Mouse (Mus musculus) neural tube, embryonic 11.5 days (tissue): ENCODE results near the gene Krt77. TPM values are rescaled to one million over a fixed set of nuclear protein-coding genes. Genes with fewer than 3 reads are reported as not detected.

Experiments used
- ATAC-seq: fragments of 200-750 bp; cut with Nextera tagmentation; 2 replicates; pipeline ENCODE4 v1.8.0; 2017; ENCODE audit warnings: moderate number of reproducible peaks, mild to moderate bottlenecking, moderate TSS enrichment, moderate library complexity; ENCODE audit not compliant: insufficient read depth, low FRiP score, low TSS enrichment
- DNase-seq: peaks from one replicate; pipeline ENCODE4 v3.0.0-alpha.2; 2015; ENCODE audit warnings: low spot score
- H3K27ac ChIP-seq: fragments of 300-500 bp; sonication (generic); 2 replicates; pipeline ENCODE4 v1.5.1; 2014; ENCODE audit warnings: low read depth, mild to moderate bottlenecking, low read length
- H3K27me3 ChIP-seq: fragments of 300-500 bp; sonication (generic); 2 replicates; pipeline ENCODE4 v1.6.1; 2014; ENCODE audit warnings: mild to moderate bottlenecking, low read length, mixed read lengths; ENCODE audit not compliant: control insufficient read depth, insufficient read depth
- H3K36me3 ChIP-seq: fragments of 300-500 bp; sonication (generic); 2 replicates; pipeline ENCODE4 v1.6.1; 2014; ENCODE audit warnings: mild to moderate bottlenecking, low read length, moderate library complexity, mixed read lengths; ENCODE audit not compliant: control insufficient read depth, insufficient read depth
- H3K4me1 ChIP-seq: fragments of 300-500 bp; sonication (generic); 2 replicates; pipeline ENCODE4 v1.6.1; 2014; ENCODE audit warnings: low read length, mixed read lengths; ENCODE audit not compliant: control insufficient read depth, insufficient read depth
- H3K4me2 ChIP-seq: fragments of 300-500 bp; sonication (generic); 2 replicates; pipeline ENCODE4 v1.6.1; 2014; ENCODE audit warnings: low read depth, mild to moderate bottlenecking, moderate library complexity
- H3K4me3 ChIP-seq: fragments of 300-500 bp; sonication (generic); 2 replicates; pipeline ENCODE4 v1.5.1; 2014; ENCODE audit warnings: low read depth, low read length
- H3K9ac ChIP-seq: fragments of 300-500 bp; sonication (generic); 2 replicates; pipeline ENCODE4 v1.6.1; 2014; ENCODE audit warnings: mild to moderate bottlenecking, low read length
- H3K9me3 ChIP-seq: fragments of 300-500 bp; sonication (generic); 2 replicates; pipeline ENCODE4 v1.6.1; 2016; ENCODE audit warnings: low read length; ENCODE audit not compliant: control insufficient read depth
- WGBS: fragments of 180-500 bp; shearing (Covaris S2); extraction: QIAGEN DNeasy Blood & Tissue Kit; methylation state at CpG from one replicate; pipeline ENCODE4 v1.1.7; 2014; 5-methylcytosine and 5-hydroxymethylcytosine counted together
- polyA plus RNA-seq: library from polyadenylated mRNA; unstranded; fragments of >200 nt; fragmentation: Nextera tagmentation; extraction: Ambion mirVana; gene quantifications from 2 replicates; pipeline ENCODE4 v1.2.1, GENCODE M21; 2014

Krt77 gene
- polyA plus RNA-seq, 1 experiment from 2014 or later, result not detected

- H3K27ac ChIP-seq, result no peak overlapping the region
- 50% methylated on average over 4 of the region's 4 CpGs for whole genome bisulfite sequencing
- no peak overlapping the region for H3K4me3 ChIP-seq
- H3K27me3 ChIP-seq, result no peaks in the 10 kb centered on the region
- H3K4me2 ChIP-seq, result no peak overlapping the region
- no peaks in the 10 kb centered on the region for H3K9me3 ChIP-seq
- no peaks in the 10 kb centered on the region for H3K36me3 ChIP-seq
- H3K4me1 ChIP-seq, result no peaks in the 10 kb centered on the region
- H3K9ac ChIP-seq, result no peak overlapping the region
- ATAC-seq, result no peak
- no peak for DNase-seq
These were observed 3.7 kb upstream of the Krt77 start for GRCm38 (mm10) chr15:101873231-101873630.

GRCm38 (mm10) chr15:101866754-101867153, 2.8 kb downstream of the Krt77 start:
- no peaks in the 10 kb centered on the region for H3K9me3 ChIP-seq
- no peaks in the 10 kb centered on the region for H3K4me1 ChIP-seq
- no peak for DNase-seq
- H3K9ac ChIP-seq, result no peak overlapping the region
- no peaks in the 10 kb centered on the region for H3K27me3 ChIP-seq
- WGBS, result 89% methylated on average over 7 of the region's 7 CpGs
- ATAC-seq, result no peak
- no peak overlapping the region for H3K4me3 ChIP-seq
- no peak overlapping the region for H3K4me2 ChIP-seq
- H3K27ac ChIP-seq, result no peak overlapping the region
- H3K36me3 ChIP-seq, result no peaks in the 10 kb centered on the region

GRCm38 (mm10) chr15:101860421-101861130, 8.9 kb downstream of the Krt77 start:
- WGBS, result 55% methylated on average over 13 of the region's 13 CpGs
- Histone ChIP-seq H3K4me2 (peak overlapping the region; percentile 87; the same call in 1 of the 2 replicates), H3K4me3 (no peak overlapping the region; the same call in 1 of the 2 replicates), H3K9me3 (no peaks in the 10 kb centered on the region), H3K27me3 (peaks cover 24% of the 10 kb centered on the region), H3K9ac (no peak overlapping the region), H3K27ac (no peak overlapping the region), H3K36me3 (no peaks in the 10 kb centered on the region), H3K4me1 (peaks cover 4% of the 10 kb centered on the region; the same call in 1 of the 2 replicates)
- no peak for ATAC-seq
- DNase-seq, result no peak

DNA sequence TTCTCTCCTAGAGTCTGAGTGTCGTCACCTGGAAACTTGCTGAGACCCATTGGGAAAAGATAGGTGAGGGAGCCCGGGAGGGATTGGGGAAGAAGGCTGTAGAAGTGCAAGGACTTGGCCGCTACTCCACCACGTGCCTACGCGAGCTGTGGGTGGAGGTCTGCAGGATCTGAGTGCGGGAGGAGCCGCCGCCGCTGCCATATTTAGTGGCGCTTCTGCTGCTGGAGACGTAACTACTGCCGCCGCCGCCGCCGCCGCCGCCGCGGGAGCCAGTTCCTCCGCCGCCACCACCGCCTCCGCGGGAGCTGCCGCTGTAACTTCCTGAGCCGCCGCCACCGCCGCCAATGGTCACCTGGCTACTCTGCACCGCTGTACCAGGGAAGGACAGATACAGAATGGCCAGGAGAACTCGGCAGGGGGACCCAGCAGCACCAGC, 9.8 kb downstream of the Krt77 start:
- Histone ChIP-seq H3K27me3 (peaks cover 24% of the 10 kb centered on the region), H3K4me2 (peak overlapping the region; percentile 87), H3K27ac (no peak overlapping the region), H3K9ac (peak overlapping the region; percentile 57), H3K36me3 (no peaks in the 10 kb centered on the region), H3K4me1 (peaks cover 4% of the 10 kb centered on the region; the same call in 1 of the 2 replicates), H3K9me3 (no peaks in the 10 kb centered on the region), H3K4me3 (peak overlapping the region; percentile 34)
- 0% methylated on average over 31 of the region's 33 CpGs for WGBS
- peak; percentile 66 for DNase-seq
- ATAC-seq, result no peak

DNA sequence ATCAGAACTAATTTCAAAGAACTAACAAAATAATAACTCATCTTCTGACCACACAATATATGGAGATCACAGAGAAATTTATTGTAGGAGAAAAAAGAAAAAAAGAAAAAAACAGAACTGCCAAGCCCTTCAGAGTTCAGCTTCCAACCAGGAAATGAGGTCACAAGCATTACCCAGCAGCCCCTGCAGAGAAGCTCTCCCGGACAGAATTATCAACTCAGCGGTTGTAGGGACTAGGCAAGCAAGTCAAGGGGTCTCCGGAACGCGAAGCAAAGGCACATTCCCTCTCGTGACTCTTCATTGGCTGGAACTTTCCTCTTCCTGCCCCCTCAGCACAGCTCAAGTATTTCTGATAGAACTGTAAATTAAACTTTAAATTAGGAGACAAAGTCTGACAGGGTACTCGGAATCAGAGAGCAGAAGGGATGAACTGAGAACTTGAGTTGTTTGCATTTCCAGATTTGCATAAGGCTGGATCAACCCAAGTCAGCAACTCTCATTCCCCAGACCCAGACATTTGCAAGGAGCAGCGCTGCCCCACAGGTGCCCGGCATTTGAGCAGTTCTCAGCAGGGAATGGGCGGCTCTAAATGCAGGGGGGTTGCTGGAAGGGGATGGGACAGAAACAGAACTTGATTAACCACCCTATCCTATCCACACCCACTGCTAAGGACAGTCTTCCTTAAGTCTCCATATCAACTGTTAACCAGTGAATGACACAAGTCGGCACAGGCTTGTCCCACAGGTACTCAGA, 10.7 kb downstream of the Krt77 start:
- 4% methylated on average over 11 of the region's 11 CpGs for WGBS
- Histone ChIP-seq H3K36me3 (no peaks in the 10 kb centered on the region), H3K4me2 (peak overlapping the region; percentile 87), H3K27me3 (peaks cover 24% of the 10 kb centered on the region), H3K9me3 (no peaks in the 10 kb centered on the region), H3K9ac (no peak overlapping the region), H3K4me3 (no peak overlapping the region), H3K4me1 (peaks cover 4% of the 10 kb centered on the region; the same call in 1 of the 2 replicates), H3K27ac (no peak overlapping the region)
- ATAC-seq, result no peak
- DNase-seq, result no peak

- WGBS, result 55% methylated on average over 5 of the region's 5 CpGs
- no peak overlapping the region for H3K4me3 ChIP-seq
- peaks cover 24% of the 10 kb centered on the region for H3K27me3 ChIP-seq
These were observed 12.8 kb downstream of the Krt77 start for GRCm38 (mm10) chr15:101856696-101857095.

DNA sequence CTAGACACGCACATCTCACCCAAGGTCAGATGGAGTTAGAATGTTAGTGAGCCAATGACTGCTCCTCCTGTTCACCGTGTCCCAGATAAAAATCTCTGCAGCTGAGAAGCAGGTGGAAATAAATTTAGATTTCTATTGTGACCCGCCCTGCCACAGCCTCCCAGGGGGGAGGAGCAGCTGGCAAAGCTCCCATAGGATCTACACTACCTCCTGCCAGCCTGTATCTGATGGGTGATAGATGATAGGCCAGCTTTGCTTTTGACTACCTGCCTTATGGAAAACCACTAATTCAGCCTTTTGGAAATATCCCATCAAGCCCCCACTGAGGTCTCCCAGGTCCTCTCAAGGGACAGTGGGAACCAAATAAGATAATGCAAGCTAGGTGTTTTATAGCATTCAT, 13.8 kb downstream of the Krt77 start:
- no peak for ATAC-seq
- WGBS, result 75% methylated on average over 3 of the region's 3 CpGs
- Histone ChIP-seq H3K4me2 (no peak overlapping the region), H3K4me1 (peaks cover 4% of the 10 kb centered on the region; the same call in 1 of the 2 replicates), H3K36me3 (no peaks in the 10 kb centered on the region), H3K9ac (no peak overlapping the region), H3K4me3 (no peak overlapping the region), H3K9me3 (no peaks in the 10 kb centered on the region), H3K27me3 (peaks cover 21% of the 10 kb centered on the region), H3K27ac (no peak overlapping the region)
- no peak for DNase-seq

More at GRCm38 (mm10) chr15:101856696-101857095, 12.8 kb downstream of the Krt77 start:
- Histone ChIP-seq H3K9ac (no peak overlapping the region), H3K4me1 (peaks cover 4% of the 10 kb centered on the region; the same call in 1 of the 2 replicates), H3K4me2 (no peak overlapping the region), H3K36me3 (no peaks in the 10 kb centered on the region), H3K9me3 (no peaks in the 10 kb centered on the region), H3K27ac (no peak overlapping the region)
- no peak for ATAC-seq
- no peak for DNase-seq

GRCm38 (mm10) chr15:101854294-101854693, 15.2 kb downstream of the Krt77 start:
- no peak for DNase-seq
- Histone ChIP-seq H3K27ac (no peak overlapping the region), H3K9me3 (no peaks in the 10 kb centered on the region), H3K9ac (no peak overlapping the region), H3K27me3 (peaks cover 14% of the 10 kb centered on the region), H3K4me2 (no peak overlapping the region), H3K4me1 (peaks cover 2% of the 10 kb centered on the region; the same call in 1 of the 2 replicates), H3K4me3 (no peak overlapping the region), H3K36me3 (no peaks in the 10 kb centered on the region)
- 11% methylated on average over 5 of the region's 5 CpGs for WGBS
- no peak for ATAC-seq
